Mouse (Mus musculus) lung, postnatal 0 days (tissue): Measurements from ENCODE around the gene Ptpdc1.

Source experiments
- CTCF ChIP-seq: IDR thresholded peaks from 2 replicates; pipeline ENCODE4 v1.5.1; 2016; ENCODE audit warnings: antibody characterized with exemption, mild to moderate bottlenecking
- EP300 ChIP-seq: IDR thresholded peaks from 2 replicates; pipeline ENCODE4 v1.6.1; 2016; ENCODE audit warnings: antibody characterized with exemption, mild to moderate bottlenecking, control low read depth

DNA sequence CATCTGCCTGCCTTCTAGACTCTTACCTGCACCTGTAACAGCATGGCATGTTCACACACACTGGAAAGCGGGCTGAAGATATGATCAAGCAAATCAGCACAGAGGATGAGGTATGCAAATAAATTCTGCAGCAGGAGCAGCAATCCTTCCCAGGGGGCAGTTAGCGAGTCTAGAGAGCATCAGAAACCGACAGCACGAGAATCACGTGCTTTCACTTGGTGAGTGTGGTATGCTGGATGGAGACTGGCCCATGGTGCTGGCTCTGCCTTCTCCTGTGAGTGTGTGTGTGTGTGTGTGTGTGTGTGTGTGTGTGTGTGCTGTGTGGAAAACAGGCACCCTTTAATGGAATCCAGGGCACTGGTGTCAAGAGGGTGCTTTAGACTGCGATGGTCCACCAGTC, 48.5 kb downstream of the Ptpdc1 start:
- TF ChIP-seq CTCF, result no peak
- no peak for TF ChIP-seq EP300
